Mouse (Mus musculus) layer of hippocampus, adult 9-11 months (tissue): Measurements from ENCODE around the gene Tle4.

Experiments
- DNase-seq: peaks from one replicate; pipeline ENCODE4 v3.0.0; 2022

The Tle4 gene

GRCm38 (mm10) chr19:14518438-14519044 is 79.3 kb downstream of the Tle4 start:
- no peak for DNase-seq

- no peak for DNase-seq
These were observed 81.4 kb downstream of the Tle4 start for GRCm38 (mm10) chr19:14516420-14516819.

GRCm38 (mm10) chr19:14508819-14509218 is 89.0 kb downstream of the Tle4 start:
- DNase-seq, result no peak

GRCm38 (mm10) chr19:14507911-14508310 is 89.9 kb downstream of the Tle4 start:
- no peak for DNase-seq

GRCm38 (mm10) chr19:14506875-14507670 is 90.8 kb downstream of the Tle4 start:
- DNase-seq, result no peak

- DNase-seq, result no peak
These were observed 91.8 kb downstream of the Tle4 start for GRCm38 (mm10) chr19:14505885-14506548.

GRCm38 (mm10) chr19:14505401-14505800 is 92.5 kb downstream of the Tle4 start:
- no peak for DNase-seq

- DNase-seq, result no peak
These were observed 94.0 kb downstream of the Tle4 start for GRCm38 (mm10) chr19:14503862-14504261.

GRCm38 (mm10) chr19:14502234-14502633 is 95.6 kb downstream of the Tle4 start:
- no peak for DNase-seq

GRCm38 (mm10) chr19:14499835-14500425 is 97.9 kb downstream of the Tle4 start:
- DNase-seq, result no peak

- no peak for DNase-seq
These were observed 104.8 kb downstream of the Tle4 start for GRCm38 (mm10) chr19:14493047-14493446.

GRCm38 (mm10) chr19:14487180-14487579 is 110.7 kb downstream of the Tle4 start:
- no peak for DNase-seq

GRCm38 (mm10) chr19:14485176-14485575 is 112.7 kb downstream of the Tle4 start:
- peak; percentile 76 for DNase-seq

GRCm38 (mm10) chr19:14482562-14483138 is 115.2 kb downstream of the Tle4 start:
- DNase-seq, result no peak

GRCm38 (mm10) chr19:14481796-14482561 is 115.9 kb downstream of the Tle4 start:
- DNase-seq, result no peak

GRCm38 (mm10) chr19:14479711-14480110 is 118.1 kb downstream of the Tle4 start:
- DNase-seq, result no peak

- DNase-seq, result no peak
These were observed 128.5 kb downstream of the Tle4 start for GRCm38 (mm10) chr19:14469325-14469724.

GRCm38 (mm10) chr19:14468733-14469132 is 129.1 kb downstream of the Tle4 start:
- no peak for DNase-seq

- no peak for DNase-seq
These were observed 131.8 kb downstream of the Tle4 start for GRCm38 (mm10) chr19:14466020-14466419.

GRCm38 (mm10) chr19:14463281-14464079 is 134.4 kb downstream of the Tle4 start:
- DNase-seq, result no peak

GRCm38 (mm10) chr19:14453486-14453885 is 144.4 kb downstream of the Tle4 start:
- no peak for DNase-seq
